16 mouse cellular contexts compared by ENCODE assay signal in genomic region chr1:178309487-178309886, GRCm38 (mm10).
"Had no signal": no experiment of that assay in that cellular context is flagged by ENCODE, and none has a peak within 500 bp of the region (broad histone marks: within the 10 kb centered on the region; RNA-seq: fewer than 3 reads in every experiment).

No protein-coding gene starts in this region.

- H3K27ac ChIP-seq: hindbrain, embryonic 14.5 days; layer of hippocampus, adult 2 months; limb, embryonic 15.5 days; liver, embryonic 12.5 days; midbrain, embryonic 15.5 days; neural tube, embryonic 13.5 days had no signal

- H3K4me1 ChIP-seq: limb, embryonic 15.5 days; midbrain, embryonic 15.5 days; neural tube, embryonic 13.5 days had no signal

- H3K4me3 ChIP-seq: layer of hippocampus, adult 2 months; limb, embryonic 15.5 days; liver, embryonic 12.5 days; midbrain, embryonic 15.5 days; neural tube, embryonic 13.5 days had no signal

- H3K9ac ChIP-seq: hindbrain, embryonic 14.5 days; limb, embryonic 15.5 days; liver, embryonic 12.5 days; midbrain, embryonic 15.5 days; neural tube, embryonic 13.5 days had no signal

- H3K36me3 ChIP-seq: limb, embryonic 15.5 days; liver, embryonic 12.5 days; midbrain, embryonic 15.5 days; neural tube, embryonic 13.5 days had no signal

- H3K27me3 ChIP-seq: limb, embryonic 15.5 days; liver, embryonic 12.5 days; midbrain, embryonic 15.5 days; neural tube, embryonic 13.5 days had no signal

- H3K4me2 ChIP-seq: hindbrain, embryonic 14.5 days; limb, embryonic 15.5 days; liver, embryonic 12.5 days; midbrain, embryonic 11.5 days; midbrain, embryonic 15.5 days; neural tube, embryonic 13.5 days had no signal

- H3K9me3 ChIP-seq: limb, embryonic 15.5 days; liver, embryonic 12.5 days; midbrain, embryonic 15.5 days; neural tube, embryonic 13.5 days had no signal

- DNase-seq: kidney, adult 18-20 months; kidney, postnatal 4 days; left cerebral cortex, postnatal 4 days; lung, postnatal 4 days; retina, postnatal 1 day; right cerebral cortex, postnatal 4 days; spleen, adult 18-20 months; thymus, adult 2 months; thymus, postnatal 25 days had no signal

- ATAC-seq: liver, embryonic 12.5 days; midbrain, embryonic 15.5 days had no signal
